In genomic region chr4:132490273-132491010, GRCm38 (mm10) we compare ENCODE assay signal across 14 mouse cellular contexts.
"Had no signal": no experiment of that assay in that cellular context is flagged by ENCODE, and none has a peak within 500 bp of the region (broad histone marks: within the 10 kb centered on the region; RNA-seq: fewer than 3 reads in every experiment).

No protein-coding gene starts in this region.

- H3K27ac ChIP-seq: intestine, embryonic 15.5 days; kidney, embryonic 15.5 days; limb, embryonic 15.5 days; liver, embryonic 15.5 days had no signal

- H3K4me3 ChIP-seq: intestine, embryonic 15.5 days; kidney, embryonic 15.5 days; limb, embryonic 15.5 days; liver, embryonic 15.5 days had no signal

- H3K4me1 ChIP-seq: intestine, embryonic 15.5 days had no signal

- H3K9me3 ChIP-seq: intestine, embryonic 15.5 days; kidney, embryonic 15.5 days; limb, embryonic 15.5 days; liver, embryonic 15.5 days had no signal

- ATAC-seq: intestine, embryonic 15.5 days; lung, postnatal 0 days had no signal

- DNase-seq: kidney, adult 2 months; kidney, postnatal 25 days; layer of hippocampus, postnatal 36 days; lung, adult 2 months; lung, postnatal 4 days; midbrain, embryonic 14.5 days; right cerebral cortex, adult 18-20 months; right cerebral cortex, postnatal 25 days; thymus, postnatal 36 days had no signal

- H3K9ac ChIP-seq: intestine, embryonic 15.5 days; kidney, embryonic 15.5 days; limb, embryonic 15.5 days; liver, embryonic 15.5 days had no signal

- H3K4me2 ChIP-seq: intestine, embryonic 15.5 days; kidney, embryonic 15.5 days; limb, embryonic 15.5 days; liver, embryonic 15.5 days had no signal

- H3K27me3 ChIP-seq: intestine, embryonic 15.5 days; kidney, embryonic 15.5 days; limb, embryonic 15.5 days; liver, embryonic 15.5 days had no signal
